Mouse (Mus musculus) T-helper 2 cell (primary cell): ENCODE measurements around the gene Enox1.

Experiments used
- in situ Hi-C: fragments of 300-600 bp; cut with MboI, MseI; formaldehyde crosslinking; loops from one replicate; pipeline ENCODE4 v1.15.1; 2025; ENCODE audit warnings: high pct_unique_total_duplicates

The Enox1 gene

GRCm38 (mm10) chr14:77670945-77671344 is 514.4 kb downstream of the Enox1 start:
- in situ Hi-C loops = loop anchor here (10.0 kb wide), 1 partner anchor 1514 kb away; no protein-coding TSS in a partner anchor

- in situ Hi-C loops = loop anchor here (10.0 kb wide), 1 partner anchor 1513 kb away; no protein-coding TSS in a partner anchor
Observed at GRCm38 (mm10) chr14:77671961-77672360, 515.4 kb downstream of the Enox1 start.

- in situ Hi-C loops = loop anchor here (10.0 kb wide), 1 partner anchor 1512 kb away; no protein-coding TSS in a partner anchor
Observed at GRCm38 (mm10) chr14:77673138-77673537, 516.6 kb downstream of the Enox1 start.

GRCm38 (mm10) chr14:77677951-77678350 is 521.4 kb downstream of the Enox1 start:
- in situ Hi-C loops = loop anchor here (10.0 kb wide), 1 partner anchor 1507 kb away; no protein-coding TSS in a partner anchor

GRCm38 (mm10) chr14:77679877-77680276 is 523.3 kb downstream of the Enox1 start:
- in situ Hi-C loops = loop anchor here (10.0 kb wide), 1 partner anchor 1505 kb away; no protein-coding TSS in a partner anchor

GRCm38 (mm10) chr14:77682888-77683555 is 526.5 kb downstream of the Enox1 start:
- in situ Hi-C loops = no loop called here

GRCm38 (mm10) chr14:77689816-77690215 is 533.3 kb downstream of the Enox1 start:
- in situ Hi-C loops = no loop called here

- in situ Hi-C loops = no loop called here
Observed at GRCm38 (mm10) chr14:77705006-77705405, 548.4 kb downstream of the Enox1 start.

GRCm38 (mm10) chr14:77706511-77707246 is 550.1 kb downstream of the Enox1 start:
- in situ Hi-C loops = no loop called here

- in situ Hi-C loops = no loop called here
Observed at GRCm38 (mm10) chr14:77707279-77707678, 550.7 kb downstream of the Enox1 start.

DNA sequence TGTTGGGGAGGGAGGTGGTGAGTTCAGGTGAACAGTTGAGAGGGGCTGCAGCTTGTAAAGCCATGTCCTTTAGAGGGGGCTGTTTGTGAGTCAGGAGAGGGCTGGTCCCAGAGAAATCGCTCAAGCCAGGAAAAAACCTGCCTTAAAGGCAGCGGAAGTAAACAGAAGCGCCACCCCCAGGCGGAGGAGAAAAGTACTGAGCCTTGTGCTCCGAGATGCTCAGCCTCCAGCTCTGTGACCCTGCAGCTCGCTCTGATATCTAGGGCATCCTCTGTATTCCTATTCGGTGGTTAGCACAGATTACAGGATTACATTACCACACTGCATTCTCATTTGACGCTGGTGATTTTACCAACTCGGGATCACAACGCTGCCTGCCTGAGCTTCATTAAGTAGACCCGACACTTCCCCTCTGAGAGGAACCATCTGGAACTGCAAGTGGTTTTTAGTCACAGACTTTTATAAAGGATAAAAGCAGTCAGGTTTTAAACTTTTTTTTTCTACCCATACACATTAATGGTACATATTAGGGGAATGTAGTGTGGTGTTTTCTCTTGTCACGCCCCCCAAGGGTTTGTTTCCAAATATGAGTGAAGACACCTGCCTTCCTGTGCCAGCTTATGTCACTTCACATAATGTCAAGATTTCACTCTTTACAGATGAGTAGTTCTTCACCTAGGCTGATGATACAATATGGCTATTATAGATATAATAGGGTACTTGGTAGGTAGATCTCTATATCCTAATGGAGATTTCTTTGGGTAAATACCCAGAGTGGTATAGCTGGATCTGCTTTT is 552.0 kb downstream of the Enox1 start:
- in situ Hi-C loops = no loop called here

- in situ Hi-C loops = loop anchor here (10.0 kb wide), 1 partner anchor 210 kb away; no protein-coding TSS in a partner anchor
Observed at GRCm38 (mm10) chr14:77714931-77715535, 558.5 kb downstream of the Enox1 start.

DNA sequence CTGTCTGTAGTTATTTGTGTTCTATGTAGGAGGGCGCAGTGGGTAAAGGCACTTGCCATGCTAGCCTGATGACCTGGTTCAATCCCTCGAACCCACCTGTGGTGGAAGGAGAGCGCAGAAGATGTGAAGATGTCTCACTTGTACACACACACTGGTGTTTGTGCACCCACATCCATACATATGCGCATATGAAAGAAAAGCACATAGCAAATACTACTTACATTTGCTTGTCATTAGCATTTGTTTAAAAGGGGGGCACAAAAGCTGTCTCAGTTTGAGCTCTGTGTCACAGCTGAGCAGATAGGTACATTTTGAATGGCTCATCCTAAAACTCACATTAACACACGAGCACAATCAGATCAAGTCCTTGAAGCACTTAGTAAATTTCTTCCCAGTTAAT is 560.4 kb downstream of the Enox1 start:
- in situ Hi-C loops = loop anchor here (10.0 kb wide), 1 partner anchor 208 kb away; no protein-coding TSS in a partner anchor

DNA sequence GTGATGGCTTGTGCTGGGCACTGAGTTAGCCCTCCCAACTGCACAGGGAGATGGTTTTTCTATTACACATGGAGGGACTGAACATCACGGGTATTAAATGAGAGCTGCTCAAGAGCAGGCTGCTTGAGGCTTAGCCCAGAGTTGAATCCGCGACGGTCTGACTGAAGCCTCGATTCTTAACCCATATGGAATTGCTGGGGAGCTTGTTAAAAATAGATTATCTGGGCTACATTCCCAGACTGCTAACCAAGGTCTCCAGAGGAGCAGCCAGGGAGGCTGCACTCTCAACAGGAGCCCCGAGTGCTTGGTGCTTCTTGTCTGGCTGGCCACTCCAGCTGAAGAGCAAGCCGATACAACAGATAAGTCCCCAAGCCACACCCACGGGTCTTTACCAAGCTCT is 562.3 kb downstream of the Enox1 start:
- in situ Hi-C loops = loop anchor here (10.0 kb wide), 1 partner anchor 206 kb away; no protein-coding TSS in a partner anchor

DNA sequence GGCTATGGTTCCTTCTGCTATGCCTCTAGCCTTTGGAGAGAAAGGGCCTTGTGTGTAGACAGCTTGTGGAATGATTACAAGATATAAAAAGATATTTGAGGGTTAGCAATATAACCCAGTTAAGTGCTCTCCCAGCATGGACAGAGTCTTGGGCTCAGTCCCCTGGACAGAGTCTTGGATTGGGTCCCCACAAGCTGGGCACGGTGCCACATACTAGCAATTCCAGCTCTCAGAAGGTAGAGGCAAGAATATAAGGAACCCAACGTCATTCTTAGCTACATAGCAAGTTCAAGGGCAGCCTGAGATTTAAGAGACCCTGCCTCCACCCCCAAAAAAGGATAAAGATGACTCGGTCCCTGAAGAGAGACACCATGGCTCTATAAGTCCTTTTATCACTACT is 581.5 kb downstream of the Enox1 start:
- in situ Hi-C loops = no loop called here

GRCm38 (mm10) chr14:77738751-77739365 is 582.3 kb downstream of the Enox1 start:
- in situ Hi-C loops = no loop called here

DNA sequence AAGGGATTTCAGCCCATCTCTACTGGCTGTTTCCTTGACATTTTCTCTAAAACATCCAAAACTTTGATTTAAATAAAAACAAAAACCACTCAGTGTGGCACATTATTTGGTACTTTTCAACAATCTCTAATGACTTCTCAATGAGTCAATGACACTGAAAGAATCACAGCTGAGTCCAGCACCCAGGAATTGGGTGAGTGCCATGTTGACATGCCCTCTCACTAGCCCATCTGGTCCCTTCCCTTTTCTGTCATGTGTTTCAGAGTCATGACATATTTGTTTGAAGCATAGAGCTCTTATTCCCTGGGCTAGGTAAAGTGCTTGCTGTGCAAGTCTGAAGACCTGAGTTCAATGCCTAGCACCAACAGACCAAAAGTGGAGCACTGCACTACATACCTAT is 582.8 kb downstream of the Enox1 start:
- in situ Hi-C loops = no loop called here

GRCm38 (mm10) chr14:77744638-77745240 is 588.2 kb downstream of the Enox1 start:
- in situ Hi-C loops = no loop called here

- in situ Hi-C loops = no loop called here
Observed at GRCm38 (mm10) chr14:77748920-77749319, 592.4 kb downstream of the Enox1 start.
